Mouse (Mus musculus) lung, embryonic 16.5 days (tissue): ENCODE results near the gene Itpk1. TPM values are rescaled to one million over a fixed set of nuclear protein-coding genes. Genes with fewer than 3 reads are reported as not detected.
"Not testable (repeated sequence)": the region's sequence is repeated elsewhere in the genome, so short reads cannot be mapped to it uniquely, and the experiment has no call there.

ENCODE experiments used
- ATAC-seq: fragments of 200-750 bp; cut with Nextera tagmentation; 2 replicates; pipeline ENCODE4 v1.8.0; 2017; ENCODE audit warnings: low read depth, mild to moderate bottlenecking, moderate library complexity
- H3K27ac ChIP-seq: fragments of 300-500 bp; sonication (generic); 2 replicates; pipeline ENCODE4 v1.5.1; 2014; ENCODE audit warnings: mild to moderate bottlenecking, control low read depth, low read length
- H3K27me3 ChIP-seq: fragments of 300-500 bp; sonication (generic); 2 replicates; pipeline ENCODE4 v1.6.1; 2014; ENCODE audit warnings: low read depth, low read length, mixed read lengths; ENCODE audit not compliant: control insufficient read depth, insufficient read depth
- H3K36me3 ChIP-seq: fragments of 300-500 bp; sonication (generic); 2 replicates; pipeline ENCODE4 v1.6.1; 2014; ENCODE audit warnings: low read length; ENCODE audit not compliant: control insufficient read depth, insufficient read depth
- H3K4me1 ChIP-seq: fragments of 300-500 bp; sonication (generic); replicated peaks from 2 replicates; pipeline ENCODE4 v1.6.1; 2014; ENCODE audit warnings: low read length, mixed read lengths; ENCODE audit not compliant: control insufficient read depth, insufficient read depth
- H3K4me2 ChIP-seq: fragments of 300-500 bp; sonication (generic); 2 replicates; pipeline ENCODE4 v1.6.1; 2014; ENCODE audit warnings: low read depth, low read length, control low read depth
- H3K4me3 ChIP-seq: fragments of 300-500 bp; sonication (generic); 2 replicates; pipeline ENCODE4 v1.5.1; 2014; ENCODE audit warnings: mild to moderate bottlenecking, low read length, control low read depth
- H3K9ac ChIP-seq: fragments of 300-500 bp; sonication (generic); 2 replicates; pipeline ENCODE4 v1.6.1; 2014; ENCODE audit warnings: low read length, control low read depth
- H3K9me3 ChIP-seq: fragments of 300-500 bp; sonication (generic); 2 replicates; pipeline ENCODE4 v1.6.1; 2016; ENCODE audit warnings: low read length; ENCODE audit not compliant: control insufficient read depth
- WGBS: fragments of 180-500 bp; shearing (Covaris S2); extraction: QIAGEN DNeasy Blood & Tissue Kit; methylation state at CpG from one replicate; pipeline ENCODE4 v1.1.7; 2014; 5-methylcytosine and 5-hydroxymethylcytosine counted together
- polyA plus RNA-seq: library from polyadenylated mRNA; unstranded; fragments of >200 nt; fragmentation: Nextera tagmentation; extraction: Ambion mirVana; gene quantifications from 2 replicates; pipeline ENCODE4 v1.2.1, GENCODE M21; 2015

Itpk1 gene
- polyA plus RNA-seq, 1 experiment from 2014 or later = 10.6 TPM

DNA sequence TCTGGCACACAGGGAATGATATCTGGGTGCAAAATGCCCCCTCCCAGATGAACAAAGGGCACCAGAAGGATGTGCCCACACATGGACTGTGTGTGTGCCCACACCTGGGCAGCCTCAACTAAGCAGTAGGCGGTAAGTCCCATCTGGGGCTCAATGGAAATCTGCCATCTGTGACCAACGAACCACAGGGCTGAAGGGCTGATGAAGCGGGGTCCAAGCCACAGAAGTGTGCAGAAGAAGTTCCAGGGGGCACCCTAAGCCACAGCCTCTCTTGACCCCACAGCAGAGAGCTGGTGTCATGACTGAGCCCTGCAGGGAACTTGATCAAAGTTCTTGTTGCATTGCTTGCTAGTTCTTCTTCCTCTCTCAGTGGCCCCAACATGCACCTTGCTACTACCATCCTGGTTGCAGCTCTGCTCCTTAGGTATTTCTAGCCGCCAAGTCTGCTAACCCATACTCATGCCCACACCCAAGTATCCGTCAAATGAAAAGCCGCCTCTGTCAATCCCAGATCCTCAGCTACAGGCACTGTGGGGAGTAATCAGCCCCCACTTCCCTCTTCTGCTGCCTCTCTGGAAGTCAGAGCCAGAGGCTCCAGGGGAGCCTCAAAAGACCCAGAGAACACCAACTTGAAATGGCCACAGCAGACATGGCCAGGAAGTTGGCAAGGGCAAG, 58.7 kb downstream of the Itpk1 start:
- Histone ChIP-seq H3K9me3 (no peaks in the 10 kb centered on the region), H3K4me3 (no peak overlapping the region), H3K4me1 (peaks cover 26% of the 10 kb centered on the region), H3K27me3 (no peaks in the 10 kb centered on the region), H3K36me3 (no peaks in the 10 kb centered on the region), H3K4me2 (no peak overlapping the region), H3K27ac (0 out of 2 replicates have a peak overlapping the region, but pooled peaks have one; percentile 77), H3K9ac (no peak overlapping the region)
- 82% methylated on average over 6 of the region's 6 CpGs for WGBS
- ATAC-seq = no peak

DNA sequence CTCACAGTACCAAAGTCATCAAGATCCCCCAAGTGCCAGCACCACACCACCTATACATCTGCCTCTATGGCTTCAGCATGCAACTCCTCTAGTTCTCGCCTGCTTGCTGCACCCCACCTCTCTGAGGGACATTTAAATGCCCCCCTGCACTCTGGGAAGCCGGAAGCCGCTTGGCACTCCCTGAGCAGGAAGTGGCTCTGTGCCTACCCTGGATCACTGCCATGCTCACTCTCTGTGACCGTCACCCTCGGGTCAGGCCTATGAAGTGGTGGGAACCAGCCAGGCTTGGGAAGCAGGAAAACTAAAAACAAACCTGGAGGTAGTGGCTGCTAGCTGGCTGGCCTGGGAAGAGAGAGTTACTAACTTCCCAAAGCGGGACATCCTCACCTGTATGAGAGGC, 61.4 kb downstream of the Itpk1 start:
- Histone ChIP-seq H3K4me3 (no peak overlapping the region), H3K36me3 (no peaks in the 10 kb centered on the region), H3K9ac (no peak overlapping the region), H3K4me2 (no peak overlapping the region), H3K4me1 (peaks cover 24% of the 10 kb centered on the region), H3K9me3 (no peaks in the 10 kb centered on the region), H3K27ac (no peak overlapping the region), H3K27me3 (no peaks in the 10 kb centered on the region)
- 49% methylated on average over 6 of the region's 6 CpGs for WGBS
- ATAC-seq = no peak

DNA sequence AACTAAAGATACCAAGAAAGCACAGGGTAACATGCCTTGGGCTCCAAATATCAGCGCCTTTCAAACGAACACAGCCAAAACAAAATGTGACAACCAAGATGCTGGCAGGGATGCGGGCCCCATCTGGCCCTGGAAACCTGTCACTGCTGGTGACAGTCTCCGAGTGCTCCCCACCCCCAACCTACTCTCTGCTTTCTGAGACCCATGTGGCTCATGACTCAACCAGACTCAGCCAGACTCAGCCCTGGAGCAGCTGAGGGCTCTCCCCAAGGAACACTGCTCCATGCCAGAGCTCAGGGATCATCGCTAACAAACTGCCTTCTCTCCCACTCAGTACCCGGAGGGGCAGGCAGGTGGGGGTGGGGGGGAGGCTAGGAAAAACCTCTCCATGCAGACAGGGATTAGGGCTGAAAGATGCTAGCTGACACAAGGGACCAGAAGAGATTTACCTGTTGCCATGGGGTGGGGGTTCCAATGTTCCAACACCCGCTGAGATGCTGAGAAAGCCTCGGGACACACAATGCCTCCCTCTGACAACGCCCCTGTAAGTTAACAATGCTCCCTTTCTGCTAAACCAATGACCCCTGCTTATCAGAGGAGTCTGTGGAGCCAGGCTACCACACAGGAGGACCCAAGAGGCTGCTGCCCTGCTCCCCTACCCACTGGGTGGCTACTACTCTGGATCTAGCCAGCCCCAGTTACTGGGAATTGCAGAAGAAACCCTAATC, 64.1 kb downstream of the Itpk1 start:
- Histone ChIP-seq H3K9ac (no peak overlapping the region), H3K4me1 (peaks cover 10% of the 10 kb centered on the region), H3K36me3 (no peaks in the 10 kb centered on the region), H3K4me2 (no peak overlapping the region), H3K27ac (no peak overlapping the region), H3K4me3 (no peak overlapping the region), H3K9me3 (no peaks in the 10 kb centered on the region), H3K27me3 (no peaks in the 10 kb centered on the region)
- ATAC-seq = no peak
- WGBS = 51% methylated on average over 9 of the region's 9 CpGs

DNA sequence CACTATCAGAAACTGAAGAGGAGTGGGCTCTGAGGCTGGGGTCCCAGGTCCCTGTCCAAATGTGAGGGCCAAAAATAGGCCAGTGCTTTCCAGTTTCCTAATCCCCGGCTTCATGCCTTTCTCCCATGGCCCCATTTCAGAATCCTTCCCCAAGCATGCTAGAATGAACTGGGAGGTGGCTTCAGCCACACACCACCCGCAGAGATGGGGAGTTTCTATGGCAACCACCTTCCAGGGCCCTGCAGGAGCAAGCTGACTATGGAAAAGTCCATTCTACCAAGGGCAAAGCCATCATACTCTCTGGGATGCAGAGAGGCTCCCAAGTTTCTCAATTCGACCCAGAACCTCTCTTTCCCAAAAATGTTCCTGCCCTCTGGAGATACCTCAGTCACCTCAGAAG, 65.9 kb downstream of the Itpk1 start:
- no peaks in the 10 kb centered on the region for H3K36me3 ChIP-seq
- no peak overlapping the region for H3K9ac ChIP-seq
- no peak for ATAC-seq
- H3K27ac ChIP-seq = no peak overlapping the region
- H3K4me3 ChIP-seq = no peak overlapping the region
- no peak overlapping the region for H3K4me2 ChIP-seq
- WGBS = 57% methylated on average over 3 of the region's 3 CpGs
- H3K9me3 ChIP-seq = no peaks in the 10 kb centered on the region
- no peaks in the 10 kb centered on the region for H3K27me3 ChIP-seq
- peaks cover 8% of the 10 kb centered on the region for H3K4me1 ChIP-seq

DNA sequence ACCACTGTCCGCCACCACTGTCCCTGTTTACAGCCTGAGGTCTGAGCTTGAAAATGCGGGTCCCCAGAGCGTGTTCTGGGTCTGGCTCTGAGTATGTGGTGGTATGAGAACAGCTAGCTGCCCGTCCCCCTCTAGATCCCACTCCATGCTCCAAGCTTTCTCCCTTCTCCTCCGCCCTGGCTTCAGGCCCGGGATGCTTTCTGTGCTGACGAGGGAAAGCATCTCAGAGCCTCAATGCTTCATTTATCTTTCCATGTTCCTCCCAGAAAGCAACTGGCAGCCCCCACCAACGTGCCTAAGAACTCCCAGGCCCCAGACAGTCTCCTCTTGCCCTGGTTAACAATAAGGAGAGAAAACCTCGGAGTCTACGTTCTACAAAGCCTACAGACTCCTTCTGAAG, 67.5 kb downstream of the Itpk1 start:
- H3K4me3 ChIP-seq = no peak overlapping the region
- WGBS = 71% methylated on average over 10 of the region's 10 CpGs
- no peaks in the 10 kb centered on the region for H3K27me3 ChIP-seq
- H3K36me3 ChIP-seq = no peaks in the 10 kb centered on the region
- no peak overlapping the region for H3K4me2 ChIP-seq
- no peak overlapping the region for H3K9ac ChIP-seq
- no peak overlapping the region for H3K27ac ChIP-seq
- no peak for ATAC-seq
- H3K4me1 ChIP-seq = no peaks in the 10 kb centered on the region
- no peaks in the 10 kb centered on the region for H3K9me3 ChIP-seq

DNA sequence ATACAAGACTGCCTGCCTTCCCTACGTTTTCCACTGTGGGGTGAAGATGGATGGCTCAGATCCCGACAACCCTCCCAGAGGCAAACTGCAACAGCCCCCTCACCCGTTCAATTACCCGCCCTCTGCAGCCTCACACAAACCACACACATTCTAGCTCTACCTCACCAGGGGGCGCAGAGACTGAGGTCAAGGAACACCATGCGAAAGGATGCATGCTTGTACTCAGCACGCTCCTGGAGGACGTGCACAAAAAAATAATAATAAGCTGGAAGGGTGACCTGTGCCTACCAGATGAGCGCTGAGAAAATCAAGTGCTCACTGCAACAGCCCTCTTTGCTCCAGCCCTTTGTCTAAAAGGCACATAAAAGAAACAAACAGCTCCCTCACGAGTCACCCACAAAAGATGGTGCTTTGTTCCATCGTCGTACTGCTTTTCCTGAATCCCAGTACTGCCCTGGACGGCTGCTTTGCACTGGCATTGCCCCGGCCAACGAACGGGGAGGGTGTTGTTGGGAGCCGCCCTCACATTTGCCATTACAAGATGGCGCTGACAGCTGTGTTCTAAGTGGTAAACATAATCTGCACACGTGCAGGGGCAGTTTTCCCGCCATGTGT, 70.2 kb downstream of the Itpk1 start:
- no peak for ATAC-seq
- Histone ChIP-seq H3K9me3 (no peaks in the 10 kb centered on the region), H3K36me3 (no peaks in the 10 kb centered on the region), H3K4me1 (no peaks in the 10 kb centered on the region), H3K4me2 (no peak overlapping the region), H3K27me3 (no peaks in the 10 kb centered on the region), H3K4me3 (no peak overlapping the region), H3K9ac (no peak overlapping the region), H3K27ac (no peak overlapping the region)
- WGBS = 75% methylated on average over 18 of the region's 20 CpGs

DNA sequence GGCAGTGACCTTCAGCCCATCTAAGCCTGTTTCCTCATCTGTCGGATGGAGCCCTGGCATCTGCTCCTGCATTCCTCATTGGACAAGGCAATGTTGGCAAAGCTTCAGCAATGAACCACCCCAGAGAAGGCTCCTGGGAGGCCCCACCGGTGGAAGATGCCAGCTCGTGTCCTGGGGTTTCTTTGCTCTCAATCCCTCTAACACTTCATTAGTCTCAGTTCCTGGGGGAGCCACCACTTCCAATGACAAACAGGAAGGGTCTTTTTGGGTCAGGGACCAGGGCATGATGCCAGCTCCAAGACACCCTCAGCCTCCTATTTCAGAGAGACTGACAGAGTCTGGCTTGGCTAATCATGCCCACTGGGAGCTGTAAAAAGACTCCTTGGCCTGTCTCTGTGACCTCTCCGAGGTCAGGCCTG, 71.6 kb downstream of the Itpk1 start:
- Histone ChIP-seq H3K9me3 (no peaks in the 10 kb centered on the region), H3K27me3 (no peaks in the 10 kb centered on the region), H3K9ac (no peak overlapping the region), H3K4me1 (no peaks in the 10 kb centered on the region), H3K36me3 (no peaks in the 10 kb centered on the region), H3K4me2 (no peak overlapping the region), H3K4me3 (no peak overlapping the region), H3K27ac (no peak overlapping the region)
- WGBS = 37% methylated on average over 4 of the region's 4 CpGs
- ATAC-seq = no peak

DNA sequence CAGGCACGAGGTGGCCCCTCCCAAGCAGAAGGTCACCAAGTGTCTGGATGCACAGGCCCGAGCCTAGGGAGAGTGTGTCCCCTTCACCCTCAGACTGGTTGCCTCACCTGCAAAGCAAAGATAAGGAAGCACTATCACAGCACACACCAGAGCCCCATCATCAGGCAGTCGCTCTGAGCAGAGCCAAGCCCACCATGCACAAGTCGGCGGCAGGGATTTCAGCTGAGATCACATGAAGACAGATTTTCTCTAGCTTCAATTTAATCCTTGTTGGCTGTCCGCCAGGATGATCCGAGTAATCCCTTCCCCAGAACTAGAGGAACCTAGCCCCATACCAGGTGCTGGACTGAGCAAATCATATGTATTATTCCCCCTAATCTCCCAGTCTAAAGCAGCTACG, 73.0 kb downstream of the Itpk1 start:
- no peaks in the 10 kb centered on the region for H3K27me3 ChIP-seq
- H3K4me3 ChIP-seq = no peak overlapping the region
- no peak overlapping the region for H3K9ac ChIP-seq
- ATAC-seq = no peak
- no peaks in the 10 kb centered on the region for H3K9me3 ChIP-seq
- H3K27ac ChIP-seq = no peak overlapping the region
- WGBS = 55% methylated on average over 8 of the region's 8 CpGs
- no peak overlapping the region for H3K4me2 ChIP-seq
- no peaks in the 10 kb centered on the region for H3K4me1 ChIP-seq
- H3K36me3 ChIP-seq = no peaks in the 10 kb centered on the region

DNA sequence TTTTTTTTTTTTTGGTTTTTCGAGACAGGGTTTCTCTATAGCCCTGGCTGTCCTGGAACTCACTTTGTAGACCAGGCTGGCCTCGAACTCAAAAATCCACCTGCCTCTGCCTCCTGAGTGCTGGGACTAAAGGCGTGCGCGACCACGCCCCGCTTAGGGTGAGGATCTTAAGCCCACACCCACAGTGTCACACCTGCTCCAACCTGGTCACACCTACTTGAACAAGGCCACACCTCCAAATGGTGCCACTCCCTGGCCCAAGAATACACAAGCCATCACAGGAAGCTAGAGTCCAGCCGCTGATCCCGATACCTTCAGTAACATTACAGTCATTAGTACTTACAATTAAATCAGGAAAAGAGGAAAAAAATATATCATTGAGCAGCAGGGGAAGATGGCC, 74.3 kb downstream of the Itpk1 start:
- H3K4me2 ChIP-seq, H3K4me3 ChIP-seq, ATAC-seq, H3K4me1 ChIP-seq, H3K27ac ChIP-seq, H3K27me3 ChIP-seq, H3K9ac ChIP-seq, H3K9me3 ChIP-seq, H3K36me3 ChIP-seq: not testable (repeated sequence)
- 93% methylated on average over 9 of the region's 9 CpGs for WGBS
